ENCODE assay signal across 8 mouse cellular contexts in genomic region chr19:57452492-57453217, GRCm38 (mm10). TPM values are rescaled to one million over a fixed set of nuclear protein-coding genes. Genes with fewer than 3 reads are reported as not detected.
A peak's percentile ranks its signal among the peaks of the same experiment; 100 is the strongest.
DNase-seq lines count a peak whose midpoint lies in the region; ATAC-seq and TF ChIP-seq lines count a peak whose summit lies in the region.

TSS of gene Trub1 (plus strand) at chr19:57452912.

- H3K27ac ChIP-seq in heart, embryonic 11.5 days (ENCODE audit: low read depth, low read length): 0 out of 2 replicates have a peak within 1 kb of the TSS, but pooled peaks have one; percentile 29
- peak within 1 kb of the TSS; percentile 58 for H3K27ac ChIP-seq in kidney, embryonic 16.5 days (ENCODE audit: low read length)
- H3K27ac ChIP-seq in liver, adult 2 months (replicated peaks; ENCODE audit: insufficient read depth, low read depth, low read length): 0 out of 2 replicates have a peak within 1 kb of the TSS, but pooled peaks have one; percentile 14

- no peaks in the 10 kb centered on the region for H3K36me3 ChIP-seq in erythroblast, embryonic 14.5 days (ENCODE audit: control insufficient read depth)
- H3K36me3 ChIP-seq in heart, embryonic 11.5 days (ENCODE audit: control insufficient read depth, insufficient read depth, low read length): no peaks in the 10 kb centered on the region
- 0 out of 2 replicates have a peak, but pooled peaks cover 3% of the 10 kb centered on the region for H3K36me3 ChIP-seq in kidney, embryonic 16.5 days (ENCODE audit: insufficient read depth, low read length)
- no peaks in the 10 kb centered on the region for H3K36me3 ChIP-seq in liver, adult 2 months (ENCODE audit: control insufficient read depth, insufficient read depth, low read length)
- no peaks in the 10 kb centered on the region for H3K36me3 ChIP-seq in myocyte (ENCODE audit: control insufficient read depth, insufficient read depth)
- no peaks in the 10 kb centered on the region for H3K36me3 ChIP-seq in splenic B cell, adult 2 months (ENCODE audit: control insufficient read depth, insufficient read depth, low read length, poor library complexity, severe bottlenecking)

- no peaks in the 10 kb centered on the region for H3K27me3 ChIP-seq in erythroblast, embryonic 14.5 days (ENCODE audit: control insufficient read depth)
- no peaks in the 10 kb centered on the region for H3K27me3 ChIP-seq in heart, embryonic 11.5 days (ENCODE audit: control insufficient read depth, insufficient read depth, low read length)
- H3K27me3 ChIP-seq in kidney, embryonic 16.5 days (ENCODE audit: insufficient read depth, low read length): no peaks in the 10 kb centered on the region
- H3K27me3 ChIP-seq in liver, adult 2 months (ENCODE audit: control insufficient read depth, insufficient read depth, low read length): no peaks in the 10 kb centered on the region
- H3K27me3 ChIP-seq in myocyte (ENCODE audit: control insufficient read depth, insufficient read depth, insufficient read length): no peaks in the 10 kb centered on the region
- no peaks in the 10 kb centered on the region for H3K27me3 ChIP-seq in splenic B cell, adult 2 months (ENCODE audit: control insufficient read depth, insufficient read depth, low read length, poor library complexity, severe bottlenecking)

- H3K9me3 ChIP-seq in erythroblast, embryonic 14.5 days (ENCODE audit: control insufficient read depth, low read length): no peaks in the 10 kb centered on the region
- no peaks in the 10 kb centered on the region for H3K9me3 ChIP-seq in heart, embryonic 11.5 days (replicated peaks; ENCODE audit: control insufficient read depth, low read length)
- no peaks in the 10 kb centered on the region; the same call in 1 of the 2 replicates for H3K9me3 ChIP-seq in kidney, embryonic 16.5 days (ENCODE audit: low read length)

- peak within 1 kb of the TSS; percentile 64 for H3ac ChIP-seq in myocyte (ENCODE audit: control insufficient read depth, insufficient read length)

- ATAC-seq in heart, embryonic 11.5 days (replicated peaks; ENCODE audit: insufficient number of reproducible peaks, low FRiP score, low TSS enrichment): peak; percentile 86; the same call in 1 of the 2 replicates
- peak; percentile 99 for ATAC-seq in kidney, embryonic 16.5 days (ENCODE audit: low FRiP score, low TSS enrichment)

- H3K79me2 ChIP-seq in liver, adult 2 months (ENCODE audit: control insufficient read depth, insufficient read depth, low read length): peaks cover 5% of the 10 kb centered on the region; the same call in 1 of the 2 replicates
- H3K79me2 ChIP-seq in myocyte (ENCODE audit: control insufficient read depth, insufficient read depth): no peaks in the 10 kb centered on the region

- peak within 1 kb of the TSS; percentile 83 for H3K9ac ChIP-seq in heart, embryonic 11.5 days (ENCODE audit: low read depth, low read length)
- H3K9ac ChIP-seq in kidney, embryonic 16.5 days (replicated peaks; ENCODE audit: low read length): peak within 1 kb of the TSS; percentile 84
- H3K9ac ChIP-seq in liver, adult 2 months (ENCODE audit: low read depth, low read length): peak within 1 kb of the TSS; percentile 82

- no peak for TF ChIP-seq CTCF in brain, embryonic 14.5 days (IDR thresholded peaks at IDR 0.05; ENCODE audit: borderline replicate concordance, extremely low read depth, insufficient read depth, insufficient read length)
- TF ChIP-seq CTCF in liver, adult 2 months (IDR thresholded peaks at IDR 0.05; ENCODE audit: low read depth, low read length): no peak

- peak within 1 kb of the TSS; percentile 82 for H3K4me3 ChIP-seq in erythroblast, embryonic 14.5 days (replicated peaks)
- peak within 1 kb of the TSS; percentile 76 for H3K4me3 ChIP-seq in heart, embryonic 11.5 days (ENCODE audit: low read depth, low read length)
- H3K4me3 ChIP-seq in kidney, embryonic 16.5 days (ENCODE audit: low read length): peak within 1 kb of the TSS; percentile 79
- H3K4me3 ChIP-seq in liver, adult 2 months (ENCODE audit: insufficient read depth, low read depth, low read length): peak within 1 kb of the TSS; percentile 84
- H3K4me3 ChIP-seq in myocyte: peak within 1 kb of the TSS; percentile 43

- peaks cover 16% of the 10 kb centered on the region for H3K4me1 ChIP-seq in erythroblast, embryonic 14.5 days (ENCODE audit: control insufficient read depth)
- 0 out of 2 replicates have a peak, but pooled peaks cover 3% of the 10 kb centered on the region for H3K4me1 ChIP-seq in heart, embryonic 11.5 days (ENCODE audit: control insufficient read depth, insufficient read depth, low read length)
- peaks cover 12% of the 10 kb centered on the region for H3K4me1 ChIP-seq in kidney, embryonic 16.5 days (ENCODE audit: insufficient read depth, low read length)
- H3K4me1 ChIP-seq in liver, adult 2 months (ENCODE audit: control insufficient read depth, insufficient read depth, low read length): peaks cover 6% of the 10 kb centered on the region

- DNase-seq in CD4-positive helper T cell, adult 2 months (ENCODE audit: low read depth, low spot score): peak; percentile 85
- DNase-seq in brain, embryonic 14.5 days (ENCODE audit: low read depth): peak; percentile 95
- peak; percentile 86 for DNase-seq in liver, adult 2 months (ENCODE audit: extremely low read depth, low read depth, low spot score)
- DNase-seq in splenic B cell, adult 2 months (ENCODE audit: low read depth, low spot score): peak; percentile 86

- TF ChIP-seq POLR2A in brain, embryonic 14.5 days (IDR thresholded peaks at IDR 0.05; ENCODE audit: borderline replicate concordance, extremely low read depth, insufficient read depth, insufficient read length, poor library complexity, severe bottlenecking): peak; percentile 43; the same call in 1 of the 2 replicates
- 0 out of 2 replicates have a peak, but pooled peaks have one; percentile 58 for TF ChIP-seq POLR2A in liver, adult 2 months (IDR thresholded peaks at IDR 0.05; ENCODE audit: extremely low read depth, insufficient read depth, low read length)
- peak; percentile 86 for TF ChIP-seq POLR2A in myocyte (IDR thresholded peaks at IDR 0.05; ENCODE audit: insufficient read length, low read depth)

- 4% methylated on average over 26 of the region's 26 CpGs for WGBS in heart, embryonic 11.5 days (ENCODE audit: insufficient replicate concordance)
- WGBS in kidney, embryonic 16.5 days: 4% methylated on average over 26 of the region's 26 CpGs
- WGBS in liver, adult 2 months: 6% methylated on average over 26 of the region's 26 CpGs

- peak within 1 kb of the TSS; percentile 61 for H3K4me2 ChIP-seq in heart, embryonic 11.5 days
- H3K4me2 ChIP-seq in kidney, embryonic 16.5 days (replicated peaks; ENCODE audit: low read depth, low read length): peak within 1 kb of the TSS; percentile 68
- H3K4me2 ChIP-seq in myocyte (ENCODE audit: low read depth): peak within 1 kb of the TSS; percentile 95

TF ChIP-seq in myocyte, 11 proteins besides CTCF, POLR2A, EP300 and RAD21:
- TF ChIP-seq CEBPB (IDR thresholded peaks at IDR 0.05; ENCODE audit: insufficient read depth, poor library complexity, severe bottlenecking) (no peak), POLR2AphosphoS2 (IDR thresholded peaks at IDR 0.05; ENCODE audit: insufficient read length, low read depth) (peak; percentile 65), MYOD1 (IDR thresholded peaks at IDR 0.05; ENCODE audit: control insufficient read depth in 1 of 3, insufficient read length in 2 of 3, low read depth in 2 of 3) (peak in 2 of 3 experiments; percentile 69 to 72), TCF3 (IDR thresholded peaks at IDR 0.05; ENCODE audit: insufficient read length, low read depth) (no peak), SRF (IDR thresholded peaks at IDR 0.05; ENCODE audit: control insufficient read depth, insufficient read length, low read depth) (peak; percentile 61), TCF12 (IDR thresholded peaks at IDR 0.05; ENCODE audit: insufficient read depth, poor library complexity, severe bottlenecking) (no peak), MYOG (IDR thresholded peaks at IDR 0.05; ENCODE audit: control insufficient read depth in 1 of 3, insufficient read depth in 1 of 3, insufficient read length in 2 of 3, low read depth in 2 of 3) (peak; percentile 20 to 79 (median 34)), REST (IDR thresholded peaks at IDR 0.05; ENCODE audit: insufficient read depth, insufficient read length) (no peak), USF1 (IDR thresholded peaks at IDR 0.05; ENCODE audit: low read depth) (no peak), E2F4 (IDR thresholded peaks at IDR 0.05; ENCODE audit: insufficient read depth) (no peak), MAX (IDR thresholded peaks at IDR 0.05; ENCODE audit: low read depth) (peak; percentile 19)
TF ChIP-seq in myocyte: peak in this region for 5.

RNA-seq across cellular contexts. Expression of gene Trub1, which starts in this region (rescaled TPM):
- 19.8 and 21.6 TPM in 2 replicates for polyA plus RNA-seq in brain, embryonic 14.5 days (2012; rRNA removed)
- polyA plus RNA-seq in erythroblast, embryonic 14.5 days (2012): 0.04 and 0.14 TPM in 2 replicates
- polyA plus RNA-seq in heart, embryonic 11.5 days (2014; fragmentation: Nextera tagmentation; extraction: Ambion mirVana): 12.4 and 15.2 TPM in 2 replicates
- 25.8 and 26.6 TPM in 2 replicates for polyA plus RNA-seq in kidney, embryonic 16.5 days (2015; fragmentation: Nextera tagmentation; extraction: Ambion mirVana)
- total RNA-seq in liver, adult 2 months (2014; rRNA removed): 8.6 and 12.7 TPM in 2 replicates
- 4.6 and 5.7 TPM in 2 replicates for polyA plus RNA-seq in liver, adult 2 months (2012; rRNA removed)
- 4.7 TPM for polyA plus RNA-seq in myocyte (2012; fragmentation: generic; extraction: Trizol)

Comparison
In these comparisons a context has a peak if more than half of its experiments do, and no peak if none do; other contexts are left out.
1. Peak in every context shown above with its lines: DNase-seq, ATAC-seq, H3K4me3 ChIP-seq and H3K27ac ChIP-seq.